Mouse (Mus musculus) CH12.LX (cell line): ENCODE measurements around the gene Cops2. TPM values are rescaled to one million over a fixed set of nuclear protein-coding genes. Genes with fewer than 3 reads are reported as not detected.

Experiments
- DNase-seq: peaks from one replicate; pipeline ENCODE4 v3.0.0-alpha.2; 2013; ENCODE audit errors: extremely low read depth
- H3K27ac ChIP-seq: 2 replicates; pipeline ENCODE4 v1.5.1; 2012; ENCODE audit warnings: low read depth, mild to moderate bottlenecking, control low read depth, moderate library complexity; ENCODE audit not compliant: insufficient read depth
- H3K27me3 ChIP-seq: replicated peaks from 2 replicates; pipeline ENCODE3; 2012; ENCODE audit warnings: inconsistent platforms
- H3K36me3 ChIP-seq, 2 experiments: replicated peaks in 1 of 2; 2 replicates each; pipeline versions ENCODE3 to v1.6.1; 2012; ENCODE audit warnings: inconsistent platforms in 1 of 2, low read length in 1 of 2, mild to moderate bottlenecking in 1 of 2, mixed read lengths in 1 of 2, moderate library complexity in 1 of 2; ENCODE audit not compliant: control insufficient read depth in 1 of 2, insufficient read depth in 1 of 2
- H3K4me1 ChIP-seq, 2 experiments: 2 replicates each; pipeline ENCODE4 v1.6.1; 2012; ENCODE audit warnings: inconsistent platforms in 1 of 2, moderate library complexity in 1 of 2; ENCODE audit not compliant: insufficient read depth in 2 of 2, control insufficient read depth in 1 of 2
- H3K4me2 ChIP-seq: 2 replicates; pipeline ENCODE4 v1.6.1; 2012; ENCODE audit warnings: low read depth, mild to moderate bottlenecking, control low read depth; ENCODE audit not compliant: poor library complexity, insufficient read depth, severe bottlenecking
- H3K4me3 ChIP-seq, 3 experiments: fragments of 150-350 bp in 1 of 3; sonication (generic) in 1 of 3; replicated peaks in 1 of 3; 2 replicates each; pipeline versions ENCODE3 to v1.5.1; 2011 to 2012; ENCODE audit warnings: low read depth in 2 of 3, low read length in 2 of 3, mild to moderate bottlenecking in 2 of 3, moderate library complexity in 2 of 3, control low read depth in 1 of 3, improper control_type of control experiment in 1 of 3, inconsistent platforms in 1 of 3, mixed read lengths in 1 of 3; ENCODE audit not compliant: poor library complexity in 1 of 3
- H3K79me2 ChIP-seq: replicated peaks from 2 replicates; pipeline ENCODE4 v1.6.1; 2012; ENCODE audit warnings: mild to moderate bottlenecking, moderate library complexity; ENCODE audit not compliant: control insufficient read depth, poor library complexity, insufficient read depth, severe bottlenecking; ENCODE audit errors: extremely low read depth
- H3K9ac ChIP-seq: 2 replicates; pipeline ENCODE4 v1.6.1; 2012; ENCODE audit warnings: low read depth, mild to moderate bottlenecking, control low read depth, moderate library complexity; ENCODE audit not compliant: insufficient read depth
- H3K9me3 ChIP-seq: replicated peaks from 2 replicates; pipeline ENCODE3; 2012; ENCODE audit warnings: low read length, inconsistent platforms, mixed read lengths
- CHD1 ChIP-seq: IDR thresholded peaks from 2 replicates; pipeline ENCODE4 v1.6.1; 2012; ENCODE audit warnings: low read depth, low read length, improper control_type of control experiment, inconsistent platforms
- ELF1 ChIP-seq: IDR thresholded peaks from 2 replicates; pipeline ENCODE4 v1.6.1; 2014; ENCODE audit warnings: low read depth, mild to moderate bottlenecking, inconsistent platforms, low read length, improper control_type of control experiment
- EP300 ChIP-seq: IDR thresholded peaks from 2 replicates; pipeline ENCODE4 v1.6.1; 2011; ENCODE audit warnings: low read length, improper control_type of control experiment
- ETS1 ChIP-seq: conservative IDR thresholded peaks from 2 replicates; pipeline ENCODE4 v1.6.1; 2012; ENCODE audit warnings: low read depth, mild to moderate bottlenecking, inconsistent platforms, low read length, improper control_type of control experiment, moderate library complexity
- HCFC1 ChIP-seq: IDR thresholded peaks from 2 replicates; pipeline ENCODE4 v1.6.1; 2012; ENCODE audit warnings: low read depth, mild to moderate bottlenecking, inconsistent platforms, low read length, improper control_type of control experiment
- JUN ChIP-seq: IDR thresholded peaks from 2 replicates; pipeline ENCODE4 v1.6.1; 2011; ENCODE audit warnings: low read depth, mild to moderate bottlenecking, low read length, improper control_type of control experiment, moderate library complexity; ENCODE audit not compliant: insufficient read depth
- KAT2A ChIP-seq: IDR thresholded peaks from 2 replicates; pipeline ENCODE4 v1.6.1; 2012; ENCODE audit warnings: low read length, improper control_type of control experiment, inconsistent platforms; ENCODE audit not compliant: insufficient replicate concordance
- MAFK ChIP-seq: IDR thresholded peaks from 2 replicates; pipeline ENCODE4 v1.6.1; 2011; ENCODE audit warnings: low read length, improper control_type of control experiment; ENCODE audit not compliant: insufficient replicate concordance
- MAX ChIP-seq: IDR thresholded peaks from 2 replicates; pipeline ENCODE4 v1.6.1; 2011; ENCODE audit warnings: low read length, improper control_type of control experiment
- MAZ ChIP-seq: IDR thresholded peaks from 2 replicates; pipeline ENCODE4 v1.6.1; 2012; ENCODE audit warnings: low read depth, mild to moderate bottlenecking, inconsistent platforms, low read length, improper control_type of control experiment, moderate library complexity
- MYC ChIP-seq: IDR thresholded peaks from 2 replicates; pipeline ENCODE4 v1.6.1; 2011; ENCODE audit warnings: low read depth, mild to moderate bottlenecking, improper control_type of control experiment, low read length
- NELFE ChIP-seq: IDR thresholded peaks from 2 replicates; pipeline ENCODE4 v1.6.1; 2011; ENCODE audit warnings: low read depth, low read length, improper control_type of control experiment
- NRF1 ChIP-seq: IDR thresholded peaks from 2 replicates; pipeline ENCODE4 v1.6.1; 2014; ENCODE audit warnings: low read depth, mild to moderate bottlenecking, inconsistent platforms, low read length, improper control_type of control experiment, moderate library complexity
- PAX5 ChIP-seq: IDR thresholded peaks from 2 replicates; pipeline ENCODE4 v1.6.1; 2012; ENCODE audit warnings: low read length, inconsistent platforms, mixed read lengths
- POLR2AphosphoS2 ChIP-seq: IDR thresholded peaks from 2 replicates; pipeline ENCODE4 v1.6.1; 2011; ENCODE audit warnings: low read depth, low read length, improper control_type of control experiment
- RAD21 ChIP-seq: IDR thresholded peaks from 2 replicates; pipeline ENCODE4 v1.6.1; 2011; ENCODE audit warnings: low read depth, mild to moderate bottlenecking, low read length, improper control_type of control experiment, moderate library complexity
- SMC3 ChIP-seq: IDR thresholded peaks from 2 replicates; pipeline ENCODE4 v1.6.1; 2011; ENCODE audit warnings: low read depth, low read length, improper control_type of control experiment
- USF2 ChIP-seq: conservative IDR thresholded peaks from 2 replicates; pipeline ENCODE4 v1.6.1; 2011; ENCODE audit warnings: low read depth, low read length, improper control_type of control experiment
- dilution Hi-C: fragments of 300-500 bp; cut with MboI; formaldehyde crosslinking; loops from 2 replicates; pipeline ENCODE4 v1.14.3; 2020; ENCODE audit warnings: low sequenced_read_pairs; ENCODE audit not compliant: extremely low pct_unique_long_range_greater_than_20kb, extremely low pct_ligation_motif_present
- in situ Hi-C: fragments of 300-500 bp; cut with MboI; formaldehyde crosslinking; loops from 3 replicates; pipeline ENCODE4 v1.14.3; 2019; ENCODE audit warnings: low sequenced_read_pairs, low pct_ligation_motif_present, low pct_unique_long_range_greater_than_20kb, mixed read lengths
- polyA plus RNA-seq: library from polyadenylated mRNA; unstranded; fragments of >175 nt; gene quantifications from 2 replicates; pipeline ENCODE4 v1.2.1, GENCODE M21; 2012; ENCODE audit warnings: low read depth; ENCODE audit not compliant: insufficient read length
- total RNA-seq, 2 experiments: library from RNA; depleted of rRNA; stranded (reverse); fragments of 300-350 nt in 1 of 2; fragments of >200 nt in 1 of 2; gene quantifications; 2 replicates each; pipeline ENCODE4 v1.2.3; 2012 to 2014

Cops2 gene
- total and polyA plus RNA-seq, 3 experiments, result 63.5 to 313 (median 124) TPM

DNA sequence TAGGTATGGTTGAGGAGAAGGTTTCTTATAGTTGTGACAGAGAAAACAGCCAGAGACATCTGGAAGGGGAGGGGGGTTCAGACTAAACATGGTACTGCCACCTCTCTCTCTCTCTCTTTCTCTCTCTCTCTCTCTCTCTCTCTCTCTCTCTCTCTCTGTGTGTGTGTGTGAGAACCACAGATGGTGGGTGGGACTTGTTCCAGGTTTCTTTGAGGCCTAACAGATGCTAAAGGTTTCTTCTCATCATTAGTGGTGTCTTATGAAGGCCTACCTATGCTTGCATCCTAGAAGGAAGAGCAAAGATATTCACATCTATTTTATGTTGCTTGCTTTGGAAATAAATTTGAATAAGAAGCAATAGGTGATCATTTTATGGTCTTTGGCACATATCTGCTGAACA, 6.6 kb upstream of the Cops2 start:
- H3K27me3 ChIP-seq, result no peaks in the 10 kb centered on the region
- peak overlapping the region; percentile 99; the same call in 1 of the 2 replicates for H3K4me2 ChIP-seq
- H3K4me1 ChIP-seq, result peaks cover 5 to 24% of the 10 kb centered on the region in 2 experiments
- dilution Hi-C loops, result no loop called here
- H3K9ac ChIP-seq, result 0 out of 2 replicates have a peak overlapping the region, but pooled peaks have one; percentile 65
- H3K9me3 ChIP-seq, result no peaks in the 10 kb centered on the region
- in situ Hi-C loops, result no loop called here
- peaks cover 3 to 21% of the 10 kb centered on the region in 2 experiments for H3K36me3 ChIP-seq
- TF ChIP-seq EP300, result no peak
- TF ChIP-seq MAFK, result no peak
- TF ChIP-seq ETS1, result no peak
- TF ChIP-seq KAT2A, result no peak
- no peak for TF ChIP-seq USF2
- TF ChIP-seq MAX, result no peak
- no peak for TF ChIP-seq CHD1
- no peak for TF ChIP-seq HCFC1
- no peak for TF ChIP-seq JUN
- TF ChIP-seq RAD21, result no peak
- TF ChIP-seq NELFE, result no peak
- TF ChIP-seq PAX5, result no peak
- no peak for TF ChIP-seq SMC3
- no peak for TF ChIP-seq NRF1
- H3K79me2 ChIP-seq, result peaks cover 7% of the 10 kb centered on the region; the same call in 1 of the 2 replicates
- H3K27ac ChIP-seq, result no peak overlapping the region
- H3K4me3 ChIP-seq, result peak overlapping the region in 2 of 3 experiments; percentile 74 to 93
- no peak for DNase-seq

DNA sequence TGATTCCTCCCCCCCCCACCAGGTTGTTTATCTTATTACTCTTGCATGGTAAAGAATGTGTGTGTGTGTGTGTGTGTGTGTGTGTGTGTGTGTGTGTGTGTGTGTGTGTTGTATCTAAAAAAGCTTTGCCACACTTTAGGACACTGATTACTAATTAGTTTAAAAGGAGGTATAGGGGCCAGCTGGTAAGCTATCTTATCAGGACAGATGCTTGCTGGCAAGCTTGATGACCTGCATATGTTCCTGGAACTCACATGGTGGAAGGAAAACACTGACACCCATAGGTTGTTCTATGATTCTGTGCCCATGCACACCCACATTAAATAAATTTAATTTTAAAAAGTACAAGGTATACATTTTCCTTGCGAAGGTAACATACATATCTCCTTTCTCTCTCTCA, 5.6 kb upstream of the Cops2 start:
- H3K4me3 ChIP-seq, result no peak overlapping the region

More for the DNA sequence above, 5.6 kb upstream of the Cops2 start:
- TF ChIP-seq POLR2AphosphoS2 (no peak), MYC (no peak), SMC3 (no peak), NELFE (no peak), MAZ (no peak), PAX5 (no peak), ELF1 (no peak)
- H3K27ac ChIP-seq, result no peak overlapping the region
- in situ Hi-C loops, result no loop called here
- peaks cover 0 to 14% of the 10 kb centered on the region in 2 experiments for H3K36me3 ChIP-seq
- H3K79me2 ChIP-seq, result peaks cover 7% of the 10 kb centered on the region; the same call in 1 of the 2 replicates
- peaks cover 5 to 28% of the 10 kb centered on the region in 2 experiments for H3K4me1 ChIP-seq
- H3K4me2 ChIP-seq, result no peak overlapping the region
- H3K9me3 ChIP-seq, result no peaks in the 10 kb centered on the region
- H3K27me3 ChIP-seq, result no peaks in the 10 kb centered on the region
- DNase-seq, result no peak
- no peak overlapping the region for H3K9ac ChIP-seq
- dilution Hi-C loops, result no loop called here
